Comparison of ENCODE assay signal across 8 mouse cellular contexts in the genomic region with DNA sequence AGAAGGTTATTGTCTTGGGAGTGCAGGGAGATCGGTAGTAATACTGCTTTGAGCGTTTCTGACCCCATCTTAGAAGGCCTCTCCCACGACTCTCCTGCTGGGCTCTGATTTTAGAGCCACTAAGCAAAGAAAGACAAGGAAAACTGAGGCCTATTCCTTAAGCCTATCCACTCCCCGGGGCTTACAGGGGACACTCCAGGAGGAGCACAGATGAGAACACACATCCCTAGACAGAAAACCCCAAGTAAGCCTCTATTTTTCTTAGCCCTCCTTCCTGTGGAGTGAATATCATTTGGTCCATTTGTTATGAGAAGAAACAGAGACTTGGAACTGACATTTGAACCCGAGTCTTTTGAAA.
DNase-seq lines count a peak whose midpoint lies in the region; ATAC-seq and TF ChIP-seq lines count a peak whose summit lies in the region.

No protein-coding gene starts in this region.

- no peak; the same call in 1 of the 2 replicates for ATAC-seq in lung, embryonic 14.5 days (ENCODE audit: insufficient read depth)
- ATAC-seq in intestine, embryonic 16.5 days, result peak; percentile 51; the same call in 1 of the 2 replicates
- peak; percentile 62 for ATAC-seq in neural tube, embryonic 12.5 days (ENCODE audit: low FRiP score, low read depth)

- no peak for DNase-seq in lung, embryonic 14.5 days
- DNase-seq in lung, postnatal 36 days, result no peak
- DNase-seq in forebrain, embryonic 10.5 days (ENCODE audit: extremely low spot score, low spot score), result no peak
- DNase-seq in layer of hippocampus, postnatal 14 days (ENCODE audit: low spot score in 2 of 2), result no peak
- DNase-seq in urinary bladder, postnatal 36 days (ENCODE audit: low spot score in 2 of 2), result no peak
- DNase-seq in left cerebral cortex, postnatal 36 days (ENCODE audit: low spot score in 2 of 2), result no peak

- TF ChIP-seq CTCF in lung, embryonic 14.5 days (IDR thresholded peaks at IDR 0.05; ENCODE audit: low read depth), result no peak

- H3K27ac ChIP-seq in lung, embryonic 14.5 days (ENCODE audit: low read depth), result peak overlapping the region; percentile 62
- H3K27ac ChIP-seq in forebrain, embryonic 10.5 days, result peak overlapping the region; percentile 94
- H3K27ac ChIP-seq in intestine, embryonic 16.5 days (ENCODE audit: low read length), result peak overlapping the region; percentile 86
- peak overlapping the region; percentile 87 for H3K27ac ChIP-seq in neural tube, embryonic 12.5 days

- peak overlapping the region; percentile 30 for H3K4me3 ChIP-seq in lung, embryonic 14.5 days (ENCODE audit: low read depth, low read length)
- peak overlapping the region; percentile 50 for H3K4me3 ChIP-seq in forebrain, embryonic 10.5 days
- H3K4me3 ChIP-seq in intestine, embryonic 16.5 days (ENCODE audit: low read length), result peak overlapping the region; percentile 58
- H3K4me3 ChIP-seq in neural tube, embryonic 12.5 days, result peak overlapping the region; percentile 24; the same call in 1 of the 2 replicates

- no peaks in the 10 kb centered on the region for H3K36me3 ChIP-seq in lung, embryonic 14.5 days (ENCODE audit: insufficient read depth)
- no peaks in the 10 kb centered on the region for H3K36me3 ChIP-seq in forebrain, embryonic 10.5 days (replicated peaks)
- no peaks in the 10 kb centered on the region for H3K36me3 ChIP-seq in intestine, embryonic 16.5 days (ENCODE audit: control insufficient read depth, insufficient read depth, low read length)
- H3K36me3 ChIP-seq in neural tube, embryonic 12.5 days, result no peaks in the 10 kb centered on the region

- peak overlapping the region; percentile 60 for H3K4me2 ChIP-seq in lung, embryonic 14.5 days
- H3K4me2 ChIP-seq in intestine, embryonic 16.5 days (ENCODE audit: low read depth, low read length), result peak overlapping the region; percentile 88
- H3K4me2 ChIP-seq in neural tube, embryonic 12.5 days (replicated peaks), result peak overlapping the region; percentile 56

- no peaks in the 10 kb centered on the region for H3K9me3 ChIP-seq in lung, embryonic 14.5 days (ENCODE audit: low read depth, low read length)
- H3K9me3 ChIP-seq in forebrain, embryonic 10.5 days, result no peaks in the 10 kb centered on the region
- no peaks in the 10 kb centered on the region for H3K9me3 ChIP-seq in intestine, embryonic 16.5 days (ENCODE audit: control insufficient read depth, low read length)
- H3K9me3 ChIP-seq in neural tube, embryonic 12.5 days, result no peaks in the 10 kb centered on the region

- no peaks in the 10 kb centered on the region for H3K27me3 ChIP-seq in lung, embryonic 14.5 days (ENCODE audit: insufficient read depth, low read length)
- H3K27me3 ChIP-seq in forebrain, embryonic 10.5 days (ENCODE audit: poor library complexity, severe bottlenecking), result no peaks in the 10 kb centered on the region
- no peaks in the 10 kb centered on the region for H3K27me3 ChIP-seq in intestine, embryonic 16.5 days (replicated peaks; ENCODE audit: control insufficient read depth, insufficient read depth, low read length)
- H3K27me3 ChIP-seq in neural tube, embryonic 12.5 days (replicated peaks), result no peaks in the 10 kb centered on the region

- 9% methylated on average over 5 of the region's 5 CpGs for WGBS in lung, embryonic 14.5 days
- 6% methylated on average over 5 of the region's 5 CpGs for whole genome bisulfite sequencing in forebrain, embryonic 10.5 days
- 13% methylated on average over 5 of the region's 5 CpGs for WGBS in intestine, embryonic 16.5 days
- 8% methylated on average over 5 of the region's 5 CpGs for WGBS in neural tube, embryonic 12.5 days

- peak overlapping the region; percentile 51 for H3K9ac ChIP-seq in lung, embryonic 14.5 days
- H3K9ac ChIP-seq in intestine, embryonic 16.5 days (ENCODE audit: low read depth, low read length), result peak overlapping the region; percentile 76
- H3K9ac ChIP-seq in neural tube, embryonic 12.5 days, result peak overlapping the region; percentile 53

- intact Hi-C loops in left cerebral cortex, postnatal 36 days (cut with DNase I), result loop anchor here (5.0 kb wide), 2 partner anchors 163 to 353 kb away; no protein-coding TSS in a partner anchor

- no peaks in the 10 kb centered on the region for H3K4me1 ChIP-seq in lung, embryonic 14.5 days (ENCODE audit: insufficient read depth)
- H3K4me1 ChIP-seq in forebrain, embryonic 10.5 days, result peaks cover 32% of the 10 kb centered on the region
- peaks cover 4% of the 10 kb centered on the region for H3K4me1 ChIP-seq in intestine, embryonic 16.5 days (ENCODE audit: control insufficient read depth, insufficient read depth, low read length)
- peaks cover 17% of the 10 kb centered on the region for H3K4me1 ChIP-seq in neural tube, embryonic 12.5 days
